Mouse (Mus musculus): ENCODE data around the gene Fam193a.

The Fam193a gene

DNA sequence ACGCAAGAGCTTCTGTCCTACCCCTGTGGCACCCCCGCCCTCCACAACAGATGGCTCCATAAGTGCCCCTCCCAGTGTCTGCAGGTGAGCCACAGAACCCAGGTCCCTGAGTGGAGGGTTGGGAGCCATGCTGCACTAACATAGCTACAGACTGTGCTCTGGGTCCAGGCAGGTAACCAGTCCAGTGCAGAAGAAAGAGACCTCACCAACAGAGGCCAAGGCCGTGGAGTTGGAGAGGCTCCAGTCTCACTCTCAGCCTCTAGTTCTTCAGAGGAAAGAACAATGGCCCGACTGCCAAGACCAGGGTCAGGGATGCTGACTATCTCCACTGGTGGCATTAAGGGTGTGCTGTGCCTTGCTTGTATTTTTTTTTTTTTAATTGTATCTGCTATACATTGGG is 91.6 kb downstream of the Fam193a start:
- no peak for DNase-seq (ENCODE audit: low read depth, low spot score)

DNA sequence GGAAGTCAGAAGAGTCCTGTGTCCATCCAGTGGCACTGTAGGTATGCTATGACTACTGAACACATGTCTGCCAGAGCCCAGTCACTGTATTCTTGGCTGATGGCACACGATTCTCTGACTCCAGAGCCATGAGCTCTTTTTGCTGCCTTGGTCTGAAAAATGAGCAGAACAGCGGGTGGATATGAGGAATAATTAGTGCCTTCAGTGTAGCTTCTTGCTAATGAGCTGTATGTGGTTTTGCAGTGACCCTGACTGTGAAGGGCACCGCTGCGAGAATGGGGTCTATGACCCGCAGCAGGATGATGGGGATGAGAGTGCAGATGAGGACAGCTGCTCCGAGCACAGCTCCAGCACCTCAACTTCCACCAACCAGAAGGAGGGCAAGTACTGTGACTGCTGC is 92.1 kb downstream of the Fam193a start:
- no peak for DNase-seq (ENCODE audit: low read depth, low spot score)

DNA sequence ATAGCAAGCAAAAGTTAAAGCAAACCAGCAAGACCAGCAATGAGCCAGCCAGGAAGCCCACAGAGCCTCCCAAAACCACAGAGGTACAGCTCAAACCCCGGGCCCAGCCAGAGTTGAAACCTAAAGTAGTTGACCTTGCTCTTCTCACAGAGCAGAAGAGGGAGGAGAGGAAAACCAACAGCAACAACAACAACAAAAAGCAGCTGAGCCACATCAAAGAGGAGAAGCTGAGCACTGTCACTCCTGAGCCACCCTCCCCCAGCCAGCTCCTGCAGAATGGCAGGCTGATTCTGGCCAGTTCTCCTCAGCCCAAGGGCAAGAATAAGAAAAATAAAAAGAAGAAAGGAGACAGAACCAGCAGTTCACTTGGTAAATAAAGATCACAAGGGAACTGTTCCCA is 96.3 kb downstream of the Fam193a start:
- DNase-seq (ENCODE audit: low read depth, low spot score): no peak

- no peak for DNase-seq (ENCODE audit: low read depth, low spot score)
Observed at GRCm38 (mm10) chr5:34466648-34467047, 96.9 kb downstream of the Fam193a start.

DNA sequence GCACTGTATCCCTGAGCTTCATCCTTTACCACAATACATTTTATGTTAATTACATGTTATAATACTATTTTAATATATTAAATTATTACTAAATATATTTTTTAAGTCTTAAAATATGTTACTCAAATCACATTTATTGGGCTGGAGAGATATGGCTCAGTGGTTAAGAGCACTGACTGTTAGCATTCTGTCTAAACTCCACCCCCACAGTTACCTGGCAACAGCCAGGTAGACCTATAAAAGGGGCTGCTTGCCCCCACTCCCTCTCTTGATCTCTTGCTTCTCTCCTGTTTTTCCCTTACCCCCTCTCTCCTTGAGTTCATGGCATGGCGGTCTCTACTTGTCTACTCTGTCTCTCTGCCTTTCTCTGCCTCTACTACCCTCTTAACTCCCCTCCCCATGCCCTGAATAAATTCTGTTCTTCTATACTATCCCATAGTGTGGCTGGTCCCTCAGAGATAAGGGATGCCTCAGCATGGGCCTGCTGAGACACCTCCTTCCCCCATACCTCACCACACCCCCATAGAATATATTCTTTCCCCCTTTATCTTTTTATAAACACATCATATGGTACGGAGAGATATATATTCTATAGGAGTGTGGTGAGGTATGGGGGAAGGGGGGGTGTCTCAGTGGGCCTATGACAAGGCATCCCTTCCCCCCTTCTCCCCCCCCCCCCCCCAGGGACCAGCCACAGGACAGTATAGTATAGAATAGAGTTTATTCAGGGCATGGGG is 98.5 kb downstream of the Fam193a start:
- DNase-seq (ENCODE audit: low read depth, low spot score): no peak

- no peak for DNase-seq (ENCODE audit: low read depth, low spot score)
Observed at GRCm38 (mm10) chr5:34480926-34481325, 111.2 kb downstream of the Fam193a start.

GRCm38 (mm10) chr5:34485731-34486130 is 116.0 kb downstream of the Fam193a start:
- DNase-seq (ENCODE audit: low read depth, low spot score): no peak

DNA sequence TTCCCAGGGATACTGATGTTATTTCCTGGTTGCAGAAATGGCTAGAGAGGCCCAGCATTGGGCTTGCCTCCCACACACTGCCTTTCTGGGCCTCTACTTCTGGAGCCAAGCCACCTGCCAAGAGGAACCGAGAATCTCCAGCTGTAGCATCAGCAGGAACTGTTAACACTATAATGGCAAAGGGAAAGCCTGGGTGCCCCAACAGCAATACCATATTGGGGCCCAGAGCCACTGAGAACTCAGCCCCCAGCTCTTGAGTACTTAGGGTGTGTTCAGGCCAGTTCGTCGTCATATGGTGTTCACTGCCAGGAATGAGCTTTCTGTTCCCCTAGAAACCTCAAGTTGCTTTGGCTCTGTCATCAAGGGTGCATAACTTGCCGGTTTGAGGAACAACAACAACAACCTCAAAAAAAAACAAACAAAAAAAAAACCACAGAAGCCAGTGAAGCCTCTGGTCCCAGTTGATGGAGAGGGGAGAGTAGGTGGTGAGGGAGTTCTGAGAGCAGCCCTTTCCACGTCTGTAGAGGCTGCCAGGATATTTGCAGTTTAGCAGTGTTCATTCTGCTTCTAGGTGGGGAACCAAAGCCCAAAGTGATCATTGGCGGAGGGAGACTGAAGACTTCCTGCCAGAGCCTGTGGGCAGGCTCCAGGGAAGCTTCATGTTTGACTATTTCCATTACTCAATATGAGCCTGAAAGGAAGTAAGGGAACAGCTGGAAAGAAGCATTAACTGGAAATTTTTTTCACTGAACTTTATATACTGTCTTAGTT is 117.8 kb downstream of the Fam193a start:
- DNase-seq (ENCODE audit: low read depth, low spot score): no peak

GRCm38 (mm10) chr5:34488741-34489417 is 119.1 kb downstream of the Fam193a start:
- DNase-seq (ENCODE audit: low read depth, low spot score): no peak

DNA sequence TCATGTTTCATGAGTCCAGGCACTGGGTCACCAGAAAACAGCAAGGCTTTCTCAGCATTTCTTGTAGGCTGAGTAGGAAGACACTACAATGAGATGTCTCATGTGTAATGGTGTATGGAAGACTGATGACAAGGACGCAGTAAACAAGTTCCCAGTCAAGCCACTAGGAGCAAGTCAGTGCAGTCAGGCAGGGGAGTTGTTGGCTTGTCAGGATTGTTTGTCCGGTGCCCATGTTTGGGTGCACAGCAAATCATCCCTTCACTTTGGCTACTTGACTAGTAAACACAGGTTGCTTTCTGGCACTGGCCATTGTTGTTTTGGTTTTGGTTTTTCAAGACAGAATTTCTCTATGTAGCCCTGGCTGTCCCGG is 119.7 kb downstream of the Fam193a start:
- DNase-seq (ENCODE audit: low read depth, low spot score): no peak

- no peak for DNase-seq (ENCODE audit: low read depth, low spot score)
Observed at GRCm38 (mm10) chr5:34496745-34497144, 127.0 kb downstream of the Fam193a start.

- DNase-seq (ENCODE audit: low read depth, low spot score): no peak
Observed at GRCm38 (mm10) chr5:34500886-34501285, 131.2 kb downstream of the Fam193a start.

DNA sequence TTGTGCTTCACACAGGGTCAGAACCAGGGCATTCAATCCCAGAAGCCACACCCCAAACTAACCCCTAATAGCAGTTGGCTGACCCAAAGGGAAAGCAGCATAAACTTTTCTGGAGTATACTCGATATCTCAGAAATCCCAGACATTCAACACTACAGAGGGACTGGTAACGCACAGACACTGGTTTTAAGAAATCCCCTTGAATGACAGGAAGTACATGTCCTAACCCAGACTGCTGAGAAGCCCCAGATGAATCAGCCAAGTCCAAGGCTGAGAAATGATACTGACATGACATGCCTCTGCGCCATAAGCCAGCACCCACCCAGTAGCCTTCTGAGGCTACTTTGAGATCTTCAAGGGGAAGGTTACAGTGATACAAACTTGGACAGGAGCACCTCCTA is 131.9 kb downstream of the Fam193a start:
- DNase-seq (ENCODE audit: low read depth, low spot score): no peak

GRCm38 (mm10) chr5:34502411-34502810 is 132.7 kb downstream of the Fam193a start:
- no peak for DNase-seq (ENCODE audit: low read depth, low spot score)

DNA sequence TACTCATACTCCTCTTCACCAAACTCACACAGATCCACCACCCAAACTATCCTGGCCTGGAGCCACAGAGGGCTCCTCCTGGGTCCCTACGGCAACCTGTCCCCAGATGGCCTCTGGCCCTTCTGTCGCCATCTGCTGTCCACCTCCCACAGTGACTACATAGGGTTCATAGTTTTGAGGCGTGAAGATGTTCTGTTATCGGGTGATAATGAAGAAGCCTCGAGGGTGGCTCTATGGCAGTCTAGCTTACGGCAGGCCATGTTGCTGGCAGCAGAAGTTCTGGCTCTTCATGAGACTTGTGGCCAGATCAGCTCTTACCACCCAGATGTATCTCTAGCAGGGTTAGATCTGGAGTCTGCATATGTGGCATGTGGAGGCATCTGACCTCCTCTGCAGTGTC is 133.1 kb downstream of the Fam193a start:
- DNase-seq (ENCODE audit: low read depth, low spot score): no peak

DNA sequence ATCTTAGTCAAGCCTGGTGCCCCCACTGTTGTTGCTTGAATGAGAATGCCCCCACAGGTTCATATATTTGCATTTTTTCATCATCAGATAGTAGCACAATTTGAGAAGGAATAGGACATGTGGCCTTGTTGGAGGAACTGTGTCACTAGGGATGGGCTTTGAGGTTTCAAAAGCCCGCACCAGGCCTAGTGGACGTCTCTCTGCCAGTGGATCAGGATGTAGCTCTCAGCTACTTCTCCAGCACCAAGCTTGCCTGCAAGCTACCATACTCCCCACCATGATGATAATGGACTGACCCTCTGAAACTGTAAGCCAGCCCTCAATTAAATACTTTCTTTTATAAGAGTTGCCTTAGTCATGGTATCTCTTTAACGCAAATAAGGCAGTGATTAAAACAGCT is 142.8 kb downstream of the Fam193a start:
- DNase-seq (ENCODE audit: low read depth, low spot score): no peak

GRCm38 (mm10) chr5:34513466-34514217 is 143.9 kb downstream of the Fam193a start, which contains the start of gene Tnip2:
Gene Tnip2, minus strand, starts transcription at chr5:34513991.
- DNase-seq (ENCODE audit: low read depth, low spot score): peak; percentile 83

DNA sequence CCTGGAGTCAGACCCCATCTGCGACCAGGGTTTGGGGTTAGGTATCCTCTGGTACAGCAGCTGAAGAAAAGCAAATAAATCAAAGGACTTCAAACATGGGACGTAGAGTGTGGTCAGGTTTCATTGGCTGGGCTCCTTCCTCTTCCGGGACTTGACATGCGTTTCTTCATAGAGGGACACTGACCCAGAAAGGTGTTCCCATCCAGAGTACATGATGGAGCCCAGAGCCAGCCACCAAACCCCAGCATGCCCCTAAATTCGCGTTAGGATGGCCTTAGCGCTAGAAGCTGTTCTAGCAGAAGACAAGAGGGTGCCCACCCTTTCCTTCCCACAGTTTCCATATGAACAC is 144.5 kb downstream of the Fam193a start:
- no peak for DNase-seq (ENCODE audit: low read depth, low spot score)

- no peak for DNase-seq (ENCODE audit: low read depth, low spot score)
Observed at GRCm38 (mm10) chr5:34515096-34515495, 145.4 kb downstream of the Fam193a start.

DNA sequence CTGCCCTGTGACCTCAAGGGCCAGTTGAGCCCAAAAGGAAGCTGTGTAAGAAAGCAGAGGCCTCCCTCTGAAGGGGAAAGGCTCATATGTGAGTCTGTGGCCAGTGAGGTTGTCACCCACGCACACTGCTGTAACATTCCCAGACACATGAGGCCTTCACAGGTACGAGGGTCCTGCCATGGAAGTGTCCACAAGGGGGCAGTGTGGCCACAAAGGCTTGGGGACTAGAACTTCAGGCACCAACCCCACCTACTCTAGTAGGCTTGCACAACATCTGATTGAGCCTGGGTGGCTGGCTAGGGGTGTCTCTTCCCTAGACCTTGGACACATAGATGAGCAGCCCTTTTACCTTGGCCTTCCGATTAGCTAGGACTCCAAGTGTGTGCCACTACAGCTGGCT is 148.2 kb downstream of the Fam193a start:
- DNase-seq (ENCODE audit: low read depth, low spot score): peak; percentile 54

DNA sequence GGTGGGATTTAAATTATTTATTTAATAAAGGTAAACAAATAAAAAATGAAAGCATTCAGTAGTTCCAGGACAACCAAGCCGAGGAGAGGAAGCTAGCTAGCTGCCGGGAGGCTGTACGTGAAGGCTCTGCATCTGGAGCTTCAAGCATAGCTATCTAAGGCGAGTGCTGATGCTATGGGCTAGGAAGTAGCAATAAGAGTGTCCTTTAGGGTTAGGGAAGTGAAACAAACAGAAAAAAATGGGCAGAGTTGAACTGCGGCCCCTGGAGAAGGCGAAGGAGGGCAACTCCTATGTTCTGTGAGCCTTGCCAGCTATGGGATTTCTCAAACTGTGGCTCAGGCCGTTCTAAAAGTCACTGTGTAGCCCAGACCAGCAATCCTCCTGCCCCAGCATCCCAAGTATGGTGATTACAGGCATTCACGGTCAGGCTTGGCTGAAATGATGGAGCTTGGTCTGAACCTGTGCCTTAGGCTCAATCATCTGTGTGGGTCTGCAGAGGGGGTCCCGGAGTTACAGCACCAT is 149.7 kb downstream of the Fam193a start:
- DNase-seq (ENCODE audit: low read depth, low spot score): no peak

All from embryo, embryonic 11.5 days (tissue).